Mouse (Mus musculus) heart, postnatal 0 days (tissue): ENCODE results near the gene Pvr. TPM values are rescaled to one million over a fixed set of nuclear protein-coding genes. Genes with fewer than 3 reads are reported as not detected.

Experiments
- ATAC-seq: fragments of 200-750 bp; cut with Nextera tagmentation; 2 replicates; pipeline ENCODE4 v1.8.0; 2017; ENCODE audit warnings: low read depth, moderate number of reproducible peaks, moderate library complexity; ENCODE audit not compliant: insufficient read depth
- DNase-seq: peaks from one replicate; pipeline ENCODE4 v3.0.0-alpha.2; 2016; ENCODE audit warnings: low spot score
- H3K27ac ChIP-seq: fragments of 300-500 bp; sonication (generic); 2 replicates; pipeline ENCODE4 v1.5.1; 2014; ENCODE audit warnings: low read depth, mild to moderate bottlenecking
- H3K27me3 ChIP-seq: fragments of 300-500 bp; sonication (generic); 2 replicates; pipeline ENCODE4 v1.6.1; 2014; ENCODE audit warnings: low read length, mixed read lengths; ENCODE audit not compliant: control insufficient read depth, insufficient read depth
- H3K36me3 ChIP-seq: fragments of 300-500 bp; sonication (generic); replicated peaks from 2 replicates; pipeline ENCODE4 v1.6.1; 2014; ENCODE audit warnings: low read length, mixed read lengths; ENCODE audit not compliant: control insufficient read depth, insufficient read depth
- H3K4me1 ChIP-seq: fragments of 300-500 bp; sonication (generic); 2 replicates; pipeline ENCODE4 v1.6.1; 2014; ENCODE audit warnings: antibody characterized with exemption; ENCODE audit not compliant: control insufficient read depth, insufficient read depth
- H3K4me2 ChIP-seq: fragments of 300-500 bp; sonication (generic); 2 replicates; pipeline ENCODE4 v1.6.1; 2014; ENCODE audit warnings: low read depth, mild to moderate bottlenecking, low read length, moderate library complexity
- H3K4me3 ChIP-seq: fragments of 300-500 bp; sonication (generic); 2 replicates; pipeline ENCODE4 v1.5.1; 2014; ENCODE audit warnings: low read depth, low read length
- H3K9ac ChIP-seq: fragments of 300-500 bp; sonication (generic); replicated peaks from 2 replicates; pipeline ENCODE4 v1.6.1; 2014; ENCODE audit warnings: low read depth, low read length, mixed read lengths
- H3K9me3 ChIP-seq: fragments of 300-500 bp; sonication (generic); replicated peaks from 2 replicates; pipeline ENCODE4 v1.6.1; 2016; ENCODE audit warnings: low read length; ENCODE audit not compliant: control insufficient read depth
- CTCF ChIP-seq: IDR thresholded peaks from 2 replicates; pipeline ENCODE4 v1.5.1; 2016; ENCODE audit warnings: antibody characterized with exemption, control low read depth, low read depth
- EP300 ChIP-seq: IDR thresholded peaks from 2 replicates; pipeline ENCODE4 v1.6.1; 2016; ENCODE audit warnings: antibody characterized with exemption, low read depth
- WGBS: fragments of 180-500 bp; shearing (Covaris S2); extraction: QIAGEN DNeasy Blood & Tissue Kit; methylation state at CpG from one replicate; pipeline ENCODE4 v1.1.7; 2014; 5-methylcytosine and 5-hydroxymethylcytosine counted together
- polyA plus RNA-seq: library from polyadenylated mRNA; unstranded; fragments of >200 nt; fragmentation: Nextera tagmentation; extraction: Ambion mirVana; gene quantifications from 2 replicates; pipeline ENCODE4 v1.2.1, GENCODE M21; 2015
- total RNA-seq: library from RNA; depleted of rRNA; stranded (reverse); fragments of >200 nt; gene quantifications from 2 replicates; pipeline ENCODE4 v1.2.3, GENCODE M21; 2014; ENCODE audit warnings: low replicate concordance

Pvr gene
- total and polyA plus RNA-seq, 2 experiments from 2014 or later, result 11.6 to 25.8 TPM

GRCm38 (mm10) chr7:19911292-19911658 lies 9.7 kb downstream of the Pvr start:
- Histone ChIP-seq H3K36me3 (peaks cover 73% of the 10 kb centered on the region), H3K4me1 (no peaks in the 10 kb centered on the region), H3K27ac (peak overlapping the region; percentile 38; the same call in 1 of the 2 replicates), H3K9ac (no peak overlapping the region), H3K4me3 (no peak overlapping the region), H3K4me2 (no peak overlapping the region), H3K27me3 (no peaks in the 10 kb centered on the region), H3K9me3 (no peaks in the 10 kb centered on the region)
- ATAC-seq (no peak), DNase-seq (no peak)
- TF ChIP-seq CTCF, result no peak
- no peak for TF ChIP-seq EP300
- 61% methylated on average over 6 of the region's 6 CpGs for WGBS

GRCm38 (mm10) chr7:19910421-19911291 lies 10.3 kb downstream of the Pvr start:
- Histone ChIP-seq H3K27me3 (no peaks in the 10 kb centered on the region), H3K36me3 (peaks cover 71% of the 10 kb centered on the region), H3K9ac (no peak overlapping the region), H3K27ac (no peak overlapping the region), H3K4me2 (no peak overlapping the region), H3K9me3 (no peaks in the 10 kb centered on the region), H3K4me1 (no peaks in the 10 kb centered on the region), H3K4me3 (no peak overlapping the region)
- DNase-seq (peak; percentile 59), ATAC-seq (peak; percentile 70)
- WGBS, result 50% methylated on average over 21 of the region's 21 CpGs
- TF ChIP-seq EP300, result no peak
- peak; percentile 80 for TF ChIP-seq CTCF

- Histone ChIP-seq H3K4me1 (no peaks in the 10 kb centered on the region), H3K9ac (no peak overlapping the region), H3K9me3 (no peaks in the 10 kb centered on the region), H3K4me2 (no peak overlapping the region), H3K27me3 (no peaks in the 10 kb centered on the region), H3K4me3 (no peak overlapping the region), H3K27ac (no peak overlapping the region), H3K36me3 (no peaks in the 10 kb centered on the region)
- peak; percentile 56 for TF ChIP-seq CTCF
- TF ChIP-seq EP300, result no peak
- DNase-seq (no peak), ATAC-seq (no peak)
- WGBS, result 46% methylated on average over 8 of the region's 8 CpGs
Observed at GRCm38 (mm10) chr7:19889881-19890280, 31.1 kb downstream of the Pvr start.

GRCm38 (mm10) chr7:19887849-19888248 lies 33.1 kb downstream of the Pvr start, which contains the start of gene Ceacam19:
TSS of gene Ceacam19 (minus strand) at chr7:19887965.
- H3K4me1 ChIP-seq, result no peaks in the 10 kb centered on the region
- H3K9ac ChIP-seq, result no peak within 1 kb of the TSS
- H3K9me3 ChIP-seq, result no peaks in the 10 kb centered on the region
- H3K4me2 ChIP-seq, result no peak within 1 kb of the TSS
- no peak for DNase-seq
- 61% methylated on average over 7 of the region's 7 CpGs for WGBS
- no peaks in the 10 kb centered on the region for H3K27me3 ChIP-seq
- H3K27ac ChIP-seq, result no peak within 1 kb of the TSS
- no peak within 1 kb of the TSS for H3K4me3 ChIP-seq
- H3K36me3 ChIP-seq, result no peaks in the 10 kb centered on the region
- no peak for TF ChIP-seq EP300
- TF ChIP-seq CTCF, result no peak
- no peak for ATAC-seq

GRCm38 (mm10) chr7:19880754-19881153 lies 40.2 kb downstream of the Pvr start:
- TF ChIP-seq EP300 (no peak), CTCF (no peak)
- ATAC-seq (no peak), DNase-seq (no peak)
- Histone ChIP-seq H3K27ac (no peak overlapping the region), H3K36me3 (no peaks in the 10 kb centered on the region), H3K4me2 (no peak overlapping the region), H3K4me3 (no peak overlapping the region), H3K27me3 (no peaks in the 10 kb centered on the region), H3K4me1 (no peaks in the 10 kb centered on the region), H3K9ac (no peak overlapping the region), H3K9me3 (no peaks in the 10 kb centered on the region)
- WGBS, result 82% methylated on average over 8 of the region's 8 CpGs
